Mouse (Mus musculus): ENCODE data around the gene Mrgprb5. TPM values are rescaled to one million over a fixed set of nuclear protein-coding genes. Genes with fewer than 3 reads are reported as not detected.

The Mrgprb5 gene
- polyA plus RNA-seq, 1 experiment from 2014 or later: not detected

Other genes starting within 250 kb of the Mrgprb5 start
- gene Mrgpra4, start 186.9 kb downstream of the Mrgprb5 start, polyA plus RNA-seq (2016; fragmentation: Nextera tagmentation; extraction: Ambion mirVana): not detected in 2 replicates
- not detected in 2 replicates for gene Mrgprx1, start 141.4 kb downstream of the Mrgprb5 start, polyA plus RNA-seq (2016; fragmentation: Nextera tagmentation; extraction: Ambion mirVana)
- gene Mrgprb4, start 30.3 kb upstream of the Mrgprb5 start, polyA plus RNA-seq (2016; fragmentation: Nextera tagmentation; extraction: Ambion mirVana): not detected in 2 replicates
- gene Mrgprb8, start 219.5 kb upstream of the Mrgprb5 start, polyA plus RNA-seq (2016; fragmentation: Nextera tagmentation; extraction: Ambion mirVana): not detected in 2 replicates